Mouse (Mus musculus) neural tube, embryonic 13.5 days (tissue): ENCODE measurements around the gene Anln. TPM values are rescaled to one million over a fixed set of nuclear protein-coding genes. Genes with fewer than 3 reads are reported as not detected.
"Not testable (repeated sequence)": the region's sequence is repeated elsewhere in the genome, so short reads cannot be mapped to it uniquely, and the experiment has no call there.

Source experiments
- ATAC-seq: fragments of 200-750 bp; cut with Nextera tagmentation; 2 replicates; pipeline ENCODE4 v1.8.0; 2017; ENCODE audit warnings: low read depth, mild to moderate bottlenecking, moderate TSS enrichment, moderate library complexity
- H3K27ac ChIP-seq: fragments of 300-500 bp; sonication (generic); replicated peaks from 2 replicates; pipeline ENCODE4 v1.5.1; 2015; ENCODE audit warnings: moderate library complexity, mild to moderate bottlenecking, inconsistent platforms
- H3K27me3 ChIP-seq: fragments of 300-500 bp; sonication (generic); 2 replicates; pipeline ENCODE4 v1.6.1; 2015; ENCODE audit warnings: mild to moderate bottlenecking, inconsistent platforms
- H3K36me3 ChIP-seq: fragments of 300-500 bp; sonication (generic); 2 replicates; pipeline ENCODE4 v1.6.1; 2015; ENCODE audit warnings: mild to moderate bottlenecking, inconsistent platforms
- H3K4me1 ChIP-seq: fragments of 300-500 bp; sonication (generic); replicated peaks from 2 replicates; pipeline ENCODE4 v1.6.1; 2015; ENCODE audit warnings: inconsistent platforms
- H3K4me2 ChIP-seq: fragments of 300-500 bp; sonication (generic); 2 replicates; pipeline ENCODE4 v1.6.1; 2015; ENCODE audit warnings: inconsistent platforms, mild to moderate bottlenecking, moderate library complexity
- H3K4me3 ChIP-seq: fragments of 300-500 bp; sonication (generic); 2 replicates; pipeline ENCODE4 v1.5.1; 2015; ENCODE audit warnings: mild to moderate bottlenecking, inconsistent platforms
- H3K9ac ChIP-seq: fragments of 300-500 bp; sonication (generic); 2 replicates; pipeline ENCODE4 v1.6.1; 2015; ENCODE audit warnings: moderate library complexity, mild to moderate bottlenecking, inconsistent platforms
- H3K9me3 ChIP-seq: fragments of 300-500 bp; sonication (generic); 2 replicates; pipeline ENCODE4 v1.6.1; 2016; ENCODE audit warnings: inconsistent platforms
- WGBS: fragments of 180-500 bp; shearing (Covaris S2); methylation state at CpG from one replicate; pipeline ENCODE4 v1.1.7; 2015; 5-methylcytosine and 5-hydroxymethylcytosine counted together
- polyA plus RNA-seq: library from polyadenylated mRNA; unstranded; fragments of >200 nt; fragmentation: Nextera tagmentation; extraction: Ambion mirVana; gene quantifications from 2 replicates; pipeline ENCODE4 v1.2.1, GENCODE M21; 2015

Gene Anln
- polyA plus RNA-seq, 1 experiment from 2014 or later = 8.1 TPM

- H3K27ac ChIP-seq = no peak overlapping the region
- peaks cover 20% of the 10 kb centered on the region for H3K36me3 ChIP-seq
- no peaks in the 10 kb centered on the region for H3K9me3 ChIP-seq
- no peak overlapping the region for H3K4me3 ChIP-seq
- no peak overlapping the region for H3K9ac ChIP-seq
- H3K27me3 ChIP-seq = no peaks in the 10 kb centered on the region
- no peak for ATAC-seq
- WGBS = 90% methylated on average over 5 of the region's 5 CpGs
- no peaks in the 10 kb centered on the region for H3K4me1 ChIP-seq
- H3K4me2 ChIP-seq = no peak overlapping the region
These were observed 35.5 kb downstream of the Anln start for GRCm38 (mm10) chr9:22353465-22353864.

DNA sequence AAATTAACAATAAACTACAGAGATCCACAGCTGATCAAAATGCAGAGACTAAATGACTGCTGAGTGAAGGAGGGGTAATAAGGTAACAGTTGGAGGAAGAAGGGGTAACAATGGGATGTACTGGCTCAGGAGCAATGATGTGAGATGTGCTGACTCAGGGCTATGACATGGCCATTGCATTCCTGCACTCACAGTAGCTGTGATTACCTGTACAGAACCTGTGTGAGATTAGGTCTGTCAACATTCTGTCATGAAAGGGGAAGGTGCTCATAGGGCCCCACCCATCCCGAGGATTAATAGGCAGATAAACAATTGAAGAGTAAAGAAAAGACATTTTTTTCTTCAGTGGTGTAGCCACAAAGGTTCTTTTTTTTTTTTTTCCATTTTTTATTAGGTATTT is 48.7 kb downstream of the Anln start:
- ATAC-seq = no peak
- 96% methylated on average over 1 of the region's 1 CpGs for WGBS

GRCm38 (mm10) chr9:22337217-22337616 is 51.8 kb downstream of the Anln start:
- Histone ChIP-seq H3K9me3 (no peaks in the 10 kb centered on the region), H3K4me2 (no peak overlapping the region), H3K4me1 (no peaks in the 10 kb centered on the region), H3K27me3 (no peaks in the 10 kb centered on the region), H3K27ac (no peak overlapping the region), H3K36me3 (peaks cover 40% of the 10 kb centered on the region), H3K4me3 (no peak overlapping the region), H3K9ac (no peak overlapping the region)
- ATAC-seq = no peak
- WGBS = 94% methylated on average over 2 of the region's 2 CpGs

More for the DNA sequence above, 48.7 kb downstream of the Anln start:
- Histone ChIP-seq H3K27me3 (no peaks in the 10 kb centered on the region), H3K27ac (no peak overlapping the region), H3K4me1 (no peaks in the 10 kb centered on the region), H3K9ac (no peak overlapping the region), H3K9me3 (no peaks in the 10 kb centered on the region), H3K36me3 (peaks cover 24% of the 10 kb centered on the region), H3K4me3 (no peak overlapping the region), H3K4me2 (no peak overlapping the region)

- peaks cover 13% of the 10 kb centered on the region for H3K4me1 ChIP-seq
- under 1% methylated on average over 32 of the region's 32 CpGs for WGBS
- peak overlapping the region; percentile 86 for H3K4me2 ChIP-seq
- ATAC-seq = peak; percentile 96
- no peaks in the 10 kb centered on the region for H3K27me3 ChIP-seq
- no peaks in the 10 kb centered on the region for H3K36me3 ChIP-seq
- H3K9ac ChIP-seq = peak overlapping the region; percentile 75
- H3K27ac ChIP-seq = 0 out of 2 replicates have a peak overlapping the region, but pooled peaks have one; percentile 25
- no peaks in the 10 kb centered on the region for H3K9me3 ChIP-seq
- peak overlapping the region; percentile 54 for H3K4me3 ChIP-seq
These were observed 61.3 kb downstream of the Anln start for GRCm38 (mm10) chr9:22327475-22328387.

- H3K36me3 ChIP-seq = no peaks in the 10 kb centered on the region
- H3K27ac ChIP-seq = no peak overlapping the region
- 14% methylated on average over 9 of the region's 9 CpGs for WGBS
These were observed 61.9 kb downstream of the Anln start for GRCm38 (mm10) chr9:22327099-22327474.

DNA sequence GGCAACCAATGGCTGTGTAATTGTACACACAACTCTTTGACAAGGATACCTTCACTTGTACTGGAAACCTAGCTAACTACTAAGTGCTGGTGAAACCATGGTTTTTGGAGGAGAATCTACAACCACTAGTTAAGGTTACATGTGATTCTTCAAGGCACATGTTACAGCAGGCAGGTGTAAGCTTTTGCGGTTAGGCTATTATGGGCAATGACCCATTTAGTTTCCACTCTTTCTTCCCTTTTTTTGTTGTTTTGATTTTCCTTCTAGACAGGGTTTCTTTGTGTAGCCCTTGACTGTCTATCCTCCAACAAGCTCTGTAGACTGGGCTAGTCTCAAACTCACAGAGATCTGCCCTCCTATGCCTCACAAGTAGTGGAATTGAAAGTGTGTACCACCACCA is 64.4 kb downstream of the Anln start:
- Histone ChIP-seq H3K36me3 (no peaks in the 10 kb centered on the region), H3K9me3 (no peaks in the 10 kb centered on the region), H3K27me3 (no peaks in the 10 kb centered on the region)

More at GRCm38 (mm10) chr9:22327099-22327474, 61.9 kb downstream of the Anln start:
- H3K4me3 ChIP-seq = peak overlapping the region; percentile 54
- no peaks in the 10 kb centered on the region for H3K9me3 ChIP-seq
- H3K9ac ChIP-seq = peak overlapping the region; percentile 75
- ATAC-seq = no peak
- H3K27me3 ChIP-seq = no peaks in the 10 kb centered on the region
- peaks cover 13% of the 10 kb centered on the region for H3K4me1 ChIP-seq
- H3K4me2 ChIP-seq = peak overlapping the region; percentile 86

DNA sequence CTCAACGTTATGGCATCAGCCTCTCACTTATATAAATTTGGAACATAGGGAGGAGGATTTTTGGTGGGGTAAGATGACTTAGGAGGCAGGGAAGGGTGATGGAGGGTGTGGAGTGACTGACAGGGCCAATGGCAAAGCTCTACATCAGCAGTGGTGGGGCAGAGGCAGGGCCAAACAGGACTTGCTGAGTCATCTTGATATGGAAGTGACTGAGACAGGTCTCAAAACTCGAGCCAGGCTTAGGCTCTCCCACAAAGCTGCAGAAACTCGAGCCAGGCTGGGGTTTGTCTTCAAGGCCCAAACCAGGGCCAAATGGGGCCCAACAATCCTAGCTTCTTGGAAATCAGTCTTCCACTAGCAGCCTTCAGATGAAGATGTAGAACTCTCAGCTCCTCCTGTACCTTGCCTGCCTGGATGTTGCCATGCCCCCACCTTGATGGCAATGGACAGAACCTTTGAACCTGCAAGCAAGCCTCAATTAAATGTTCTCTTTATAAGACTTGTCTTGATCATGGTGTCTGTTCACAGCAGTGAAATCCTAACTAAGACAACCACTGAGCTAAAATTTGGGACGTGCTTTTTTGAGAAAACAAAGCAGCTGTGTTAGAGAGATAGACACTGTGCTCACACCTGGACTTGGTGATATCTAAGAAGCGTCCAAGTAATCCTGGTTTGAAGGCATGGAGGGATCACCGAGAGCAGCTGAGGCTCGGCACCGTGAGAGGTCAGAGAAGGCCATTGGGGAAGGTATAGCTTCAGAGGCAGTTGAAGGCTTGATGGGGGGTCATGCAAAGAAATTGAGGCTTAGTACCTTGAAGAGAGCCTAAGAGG is 66.4 kb downstream of the Anln start:
- no peaks in the 10 kb centered on the region for H3K27me3 ChIP-seq
- no peak overlapping the region for H3K4me3 ChIP-seq
- no peak overlapping the region for H3K4me2 ChIP-seq
- H3K4me1 ChIP-seq = peaks cover 8% of the 10 kb centered on the region
- no peak for ATAC-seq
- H3K36me3 ChIP-seq = no peaks in the 10 kb centered on the region
- WGBS = 77% methylated on average over 8 of the region's 8 CpGs
- 0 out of 2 replicates have a peak, but pooled peaks cover 1% of the 10 kb centered on the region for H3K9me3 ChIP-seq
- no peak overlapping the region for H3K9ac ChIP-seq
- no peak overlapping the region for H3K27ac ChIP-seq

More for the DNA sequence above, 64.4 kb downstream of the Anln start:
- Histone ChIP-seq H3K4me2 (no peak overlapping the region), H3K27ac (no peak overlapping the region), H3K4me1 (peaks cover 13% of the 10 kb centered on the region), H3K9ac (no peak overlapping the region), H3K4me3 (no peak overlapping the region)
- 97% methylated on average over 1 of the region's 1 CpGs for WGBS
- no peak for ATAC-seq

- H3K4me1 ChIP-seq = no peaks in the 10 kb centered on the region
- H3K36me3 ChIP-seq = no peaks in the 10 kb centered on the region
- H3K9ac ChIP-seq = no peak overlapping the region
- WGBS = 95% methylated on average over 1 of the region's 1 CpGs
- no peak overlapping the region for H3K27ac ChIP-seq
- ATAC-seq = no peak
- H3K27me3 ChIP-seq = no peaks in the 10 kb centered on the region
- H3K9me3 ChIP-seq = 0 out of 2 replicates have a peak, but pooled peaks cover 7% of the 10 kb centered on the region
- no peak overlapping the region for H3K4me2 ChIP-seq
- H3K4me3 ChIP-seq = no peak overlapping the region
These were observed 69.9 kb downstream of the Anln start for GRCm38 (mm10) chr9:22319109-22319508.

- not testable (repeated sequence) for H3K4me3 ChIP-seq, H3K4me2 ChIP-seq, H3K9ac ChIP-seq, H3K4me1 ChIP-seq, H3K27ac ChIP-seq, ATAC-seq, H3K36me3 ChIP-seq, H3K27me3 ChIP-seq
- WGBS = 76% methylated on average over 5 of the region's 5 CpGs
- H3K9me3 ChIP-seq = 0 out of 2 replicates have a peak, but pooled peaks cover 10% of the 10 kb centered on the region
These were observed 72.9 kb downstream of the Anln start for GRCm38 (mm10) chr9:22316047-22316446.

DNA sequence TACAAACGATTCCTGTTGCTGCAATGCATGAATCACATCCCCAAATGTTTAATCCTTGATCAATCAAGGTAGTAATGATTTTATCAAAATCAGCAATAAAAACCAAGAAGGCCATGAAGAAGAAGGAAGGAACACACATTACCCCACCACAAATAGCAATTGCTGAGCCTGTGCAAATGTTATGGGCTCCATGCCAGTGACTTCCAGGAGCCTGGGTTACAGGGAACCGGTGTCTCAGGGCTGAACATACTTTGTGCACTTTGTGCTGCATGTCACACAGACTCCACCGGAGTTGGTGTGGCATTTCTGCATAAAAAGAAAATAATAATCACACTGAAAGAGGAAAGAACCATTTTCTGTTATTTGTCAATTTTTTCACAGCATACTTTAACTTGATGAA is 74.9 kb downstream of the Anln start:
- Histone ChIP-seq H3K27ac (no peak overlapping the region), H3K4me3 (no peak overlapping the region), H3K9me3 (0 out of 2 replicates have a peak, but pooled peaks cover 10% of the 10 kb centered on the region), H3K9ac (no peak overlapping the region), H3K4me2 (no peak overlapping the region), H3K27me3 (no peaks in the 10 kb centered on the region), H3K36me3 (no peaks in the 10 kb centered on the region), H3K4me1 (no peaks in the 10 kb centered on the region)
- ATAC-seq = no peak
- WGBS = 92% methylated on average over 3 of the region's 3 CpGs

- Histone ChIP-seq H3K36me3 (no peaks in the 10 kb centered on the region), H3K27ac (no peak overlapping the region), H3K9me3 (0 out of 2 replicates have a peak, but pooled peaks cover 10% of the 10 kb centered on the region), H3K27me3 (no peaks in the 10 kb centered on the region), H3K4me2 (no peak overlapping the region), H3K4me3 (no peak overlapping the region), H3K4me1 (no peaks in the 10 kb centered on the region), H3K9ac (no peak overlapping the region)
- 85% methylated on average over 5 of the region's 5 CpGs for WGBS
- no peak for ATAC-seq
These were observed 75.8 kb downstream of the Anln start for GRCm38 (mm10) chr9:22313218-22313617.

GRCm38 (mm10) chr9:22309651-22310050 is 79.3 kb downstream of the Anln start:
- H3K4me1 ChIP-seq = peaks cover 16% of the 10 kb centered on the region
- H3K4me2 ChIP-seq = no peak overlapping the region
- 92% methylated on average over 5 of the region's 5 CpGs for WGBS
- no peak overlapping the region for H3K9ac ChIP-seq
- no peaks in the 10 kb centered on the region for H3K27me3 ChIP-seq
- H3K9me3 ChIP-seq = peaks cover 5% of the 10 kb centered on the region; the same call in 1 of the 2 replicates
- no peak overlapping the region for H3K4me3 ChIP-seq
- H3K36me3 ChIP-seq = peaks cover 7% of the 10 kb centered on the region
- ATAC-seq = no peak
- H3K27ac ChIP-seq = no peak overlapping the region
